Mouse (Mus musculus) ES-Bruce4 (cell line): ENCODE measurements around the gene 1110002E22Rik. TPM values are rescaled to one million over a fixed set of nuclear protein-coding genes. Genes with fewer than 3 reads are reported as not detected.

Experiments
- H3K27ac ChIP-seq: 2 replicates; pipeline ENCODE4 v1.5.1; 2012; ENCODE audit warnings: low read length, inconsistent platforms; ENCODE audit not compliant: insufficient read depth
- H3K27me3 ChIP-seq: 2 replicates; pipeline ENCODE4 v1.6.1; 2012; ENCODE audit warnings: mild to moderate bottlenecking, low read length, inconsistent platforms; ENCODE audit not compliant: control insufficient read depth, poor library complexity, insufficient read depth, severe bottlenecking
- H3K36me3 ChIP-seq: 2 replicates; pipeline ENCODE4 v1.6.1; 2012; ENCODE audit warnings: inconsistent platforms, mild to moderate bottlenecking, low read length, moderate library complexity; ENCODE audit not compliant: control insufficient read depth, poor library complexity, insufficient read depth, severe bottlenecking
- H3K4me1 ChIP-seq: one replicate; pipeline ENCODE4 v1.8.1; 2011; ENCODE audit warnings: low read length; ENCODE audit not compliant: control insufficient read depth, insufficient read depth
- H3K4me3 ChIP-seq: 2 replicates; pipeline ENCODE4 v1.5.1; 2011; ENCODE audit warnings: low read depth, mild to moderate bottlenecking, low read length
- H3K9ac ChIP-seq: 2 replicates; pipeline ENCODE4 v1.6.1; 2012; ENCODE audit warnings: low read depth, mild to moderate bottlenecking, inconsistent platforms; ENCODE audit not compliant: poor library complexity, severe bottlenecking
- H3K9me3 ChIP-seq: replicated peaks from 2 replicates; pipeline ENCODE4 v1.6.1; 2012; ENCODE audit warnings: mild to moderate bottlenecking, low read length, inconsistent platforms; ENCODE audit not compliant: control insufficient read depth, poor library complexity, insufficient read depth, severe bottlenecking
- CTCF ChIP-seq: IDR thresholded peaks from one replicate; pipeline ENCODE4 v1.8.1; 2011; ENCODE audit warnings: low read depth, low read length
- EP300 ChIP-seq: IDR thresholded peaks from 2 replicates; pipeline ENCODE4 v1.6.1; 2011; ENCODE audit warnings: low read depth, low read length; ENCODE audit not compliant: insufficient read depth
- POLR2A ChIP-seq: IDR thresholded peaks from one replicate; pipeline ENCODE4 v1.8.1; 2011; ENCODE audit warnings: low read length; ENCODE audit not compliant: insufficient read depth
- polyA plus RNA-seq: library from polyadenylated mRNA; stranded (reverse); fragments of >200 nt; gene quantifications from 2 replicates; pipeline ENCODE4 v1.2.4, GENCODE M21; 2011; ENCODE audit warnings: low read depth; ENCODE audit not compliant: missing spikeins, insufficient read depth, insufficient read length

The 1110002E22Rik gene
- polyA plus RNA-seq, 1 experiment, result not detected

DNA sequence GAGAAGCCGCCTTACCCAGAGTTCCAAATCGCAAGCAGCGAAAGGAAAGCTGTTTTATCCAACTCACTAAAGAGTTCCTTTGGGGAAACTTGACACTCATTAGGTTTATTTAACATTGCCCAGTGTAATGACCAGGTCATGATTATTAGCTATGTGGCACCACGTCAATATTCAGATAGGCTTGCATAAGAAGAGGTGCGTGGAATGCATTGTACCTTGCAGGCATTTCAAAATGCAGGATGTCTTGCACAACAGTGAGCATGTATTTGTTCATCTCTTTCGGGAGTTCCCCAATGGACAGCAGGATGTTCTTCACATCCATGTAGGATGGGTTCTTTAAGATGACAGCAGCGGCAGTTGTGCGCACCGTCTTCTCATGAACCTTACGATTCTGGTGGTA lies 42.0 kb downstream of the 1110002E22Rik start:
- H3K9ac ChIP-seq, result no peak overlapping the region
- no peaks in the 10 kb centered on the region for H3K9me3 ChIP-seq
- H3K4me3 ChIP-seq, result no peak overlapping the region
- no peak overlapping the region for H3K27ac ChIP-seq
- H3K36me3 ChIP-seq, result no peaks in the 10 kb centered on the region
- no peaks in the 10 kb centered on the region for H3K27me3 ChIP-seq
- TF ChIP-seq POLR2A (no peak), EP300 (no peak), CTCF (no peak)
- H3K4me1 ChIP-seq, result no peaks in the 10 kb centered on the region

DNA sequence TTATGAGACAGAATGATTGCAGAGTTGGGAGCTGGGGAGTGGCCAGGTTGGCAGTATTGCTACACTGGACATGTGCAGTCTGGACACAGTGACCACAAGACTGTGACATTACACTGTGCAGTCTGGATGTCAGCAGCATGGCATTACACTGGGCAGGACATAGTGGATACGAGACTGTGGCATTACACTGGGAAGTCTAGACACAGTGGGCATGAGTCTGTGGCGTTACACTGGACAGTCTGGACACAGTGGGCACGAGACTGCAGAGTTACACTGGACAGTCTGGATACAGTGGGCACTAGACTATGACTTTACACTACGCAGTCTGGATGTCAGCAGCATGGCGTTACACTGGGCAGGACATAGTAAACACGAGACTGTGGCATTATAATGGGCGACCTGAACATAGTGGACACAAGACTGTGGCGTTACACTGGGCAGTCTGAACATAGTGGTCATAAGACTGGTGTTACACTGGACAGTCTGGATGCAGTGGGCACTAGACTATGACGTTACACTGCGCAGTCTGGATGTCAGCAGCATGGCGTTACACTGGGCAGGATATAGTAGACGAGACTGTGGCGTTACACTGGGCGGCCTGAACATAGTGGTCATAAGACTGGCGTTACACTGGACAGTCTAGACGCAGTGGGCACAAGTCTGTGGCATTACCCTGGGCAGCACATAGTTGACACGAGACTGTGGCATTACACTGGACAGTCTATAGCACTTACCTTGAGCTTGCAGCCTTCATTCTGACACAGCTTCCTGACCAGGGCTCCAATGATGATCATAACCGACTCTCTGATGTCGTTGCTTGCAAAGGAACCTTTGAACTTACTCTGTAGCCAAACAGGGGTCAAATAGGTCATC lies 46.3 kb downstream of the 1110002E22Rik start:
- no peak overlapping the region for H3K4me3 ChIP-seq
- no peaks in the 10 kb centered on the region for H3K36me3 ChIP-seq
- no peak overlapping the region for H3K27ac ChIP-seq
- TF ChIP-seq POLR2A (no peak), CTCF (no peak), EP300 (no peak)
- H3K4me1 ChIP-seq, result no peaks in the 10 kb centered on the region
- no peaks in the 10 kb centered on the region for H3K27me3 ChIP-seq
- H3K9me3 ChIP-seq, result no peaks in the 10 kb centered on the region
- H3K9ac ChIP-seq, result no peak overlapping the region

DNA sequence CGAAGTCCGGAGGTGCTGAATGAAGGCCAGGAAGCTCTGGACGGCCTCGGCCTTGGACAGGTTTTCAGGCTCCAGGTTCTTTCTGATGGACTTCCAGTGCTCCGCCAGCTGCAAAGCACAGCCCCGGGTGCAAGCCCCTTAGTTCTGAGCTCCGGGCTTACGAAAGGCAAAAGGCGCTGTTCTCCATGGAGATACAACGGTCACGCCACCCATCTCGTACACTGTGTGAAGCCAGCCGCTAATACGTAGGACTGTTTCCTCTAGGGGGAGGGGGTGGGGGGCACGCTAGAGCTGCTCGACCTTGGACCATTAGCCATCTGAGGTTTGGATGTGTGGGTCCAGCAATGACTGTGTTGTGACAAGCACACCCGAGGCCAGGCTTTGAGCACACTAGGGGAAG lies 49.3 kb downstream of the 1110002E22Rik start:
- Histone ChIP-seq H3K4me3 (peak overlapping the region; percentile 22), H3K9ac (no peak overlapping the region), H3K4me1 (no peaks in the 10 kb centered on the region), H3K27me3 (no peaks in the 10 kb centered on the region), H3K27ac (no peak overlapping the region), H3K36me3 (no peaks in the 10 kb centered on the region), H3K9me3 (no peaks in the 10 kb centered on the region)
- no peak for TF ChIP-seq CTCF
- TF ChIP-seq POLR2A, result no peak
- no peak for TF ChIP-seq EP300

DNA sequence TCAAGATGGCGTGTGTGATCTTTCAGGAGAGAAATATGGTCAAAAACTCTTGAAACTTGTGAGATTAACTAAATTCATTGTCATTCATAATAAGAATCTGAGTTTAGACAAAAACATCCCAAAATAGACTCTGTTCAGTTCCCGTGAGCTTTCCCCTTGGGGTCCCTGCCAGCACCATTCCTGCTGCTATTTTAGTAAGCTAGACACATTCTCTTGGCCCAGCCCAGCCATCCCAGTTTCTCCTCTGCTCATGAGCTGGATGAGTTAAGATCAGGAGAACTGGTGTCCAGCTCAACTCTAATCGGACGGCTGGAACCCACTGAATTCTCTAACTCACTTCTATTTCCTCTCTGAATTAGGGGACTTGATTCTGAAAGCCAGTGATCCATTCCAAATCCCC lies 52.0 kb downstream of the 1110002E22Rik start:
- H3K9ac ChIP-seq, result no peak overlapping the region
- TF ChIP-seq CTCF (no peak), POLR2A (no peak), EP300 (no peak)
- H3K27me3 ChIP-seq, result no peaks in the 10 kb centered on the region
- no peak overlapping the region for H3K27ac ChIP-seq
- no peaks in the 10 kb centered on the region for H3K9me3 ChIP-seq
- H3K4me1 ChIP-seq, result no peaks in the 10 kb centered on the region
- H3K4me3 ChIP-seq, result no peak overlapping the region
- H3K36me3 ChIP-seq, result no peaks in the 10 kb centered on the region

DNA sequence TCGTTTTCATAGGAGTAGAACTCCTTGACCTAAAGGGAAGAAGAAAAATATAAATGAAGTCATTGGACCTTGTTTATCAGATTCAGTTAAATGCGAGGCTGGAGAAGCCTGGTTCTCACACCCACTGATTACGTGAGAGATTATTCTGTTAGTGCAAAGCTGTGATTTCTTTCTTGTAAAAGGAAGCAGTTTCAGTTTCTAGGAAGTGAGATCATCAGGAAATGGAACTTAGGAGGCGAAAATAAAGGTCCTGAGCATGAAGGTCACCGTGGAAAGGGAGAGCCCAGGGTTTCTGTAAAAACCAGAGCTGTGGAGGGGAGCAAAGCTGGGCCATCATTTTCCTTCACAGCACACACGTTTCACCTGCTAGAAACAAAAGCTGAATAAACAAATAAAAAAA lies 53.5 kb downstream of the 1110002E22Rik start:
- H3K36me3 ChIP-seq, result no peaks in the 10 kb centered on the region
- no peak overlapping the region for H3K4me3 ChIP-seq
- H3K9me3 ChIP-seq, result no peaks in the 10 kb centered on the region
- H3K27me3 ChIP-seq, result no peaks in the 10 kb centered on the region
- H3K9ac ChIP-seq, result no peak overlapping the region
- no peak overlapping the region for H3K27ac ChIP-seq
- TF ChIP-seq CTCF (no peak), POLR2A (no peak), EP300 (no peak)
- H3K4me1 ChIP-seq, result no peaks in the 10 kb centered on the region

DNA sequence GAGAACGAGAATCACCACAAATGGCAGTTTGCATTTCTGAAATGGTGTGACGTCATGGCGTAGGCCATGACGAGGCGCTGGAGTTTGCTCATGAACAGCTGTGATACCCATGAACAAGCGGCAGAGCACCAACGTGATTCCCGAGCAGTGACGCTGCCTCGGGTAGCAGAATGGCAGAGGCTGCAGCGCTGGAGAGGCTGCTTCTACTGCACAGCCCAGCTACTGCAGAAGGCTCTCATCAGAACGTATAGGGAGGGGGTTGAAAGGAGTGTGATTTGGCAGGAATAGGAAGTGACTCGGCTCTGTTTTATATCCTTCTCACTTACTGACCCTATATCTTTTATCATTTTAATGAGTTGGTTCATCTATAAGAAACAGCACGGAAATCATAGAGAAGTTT lies 54.0 kb downstream of the 1110002E22Rik start:
- H3K27ac ChIP-seq, result no peak overlapping the region
- no peaks in the 10 kb centered on the region for H3K9me3 ChIP-seq
- no peak overlapping the region for H3K9ac ChIP-seq
- no peaks in the 10 kb centered on the region for H3K27me3 ChIP-seq
- H3K4me1 ChIP-seq, result no peaks in the 10 kb centered on the region
- H3K36me3 ChIP-seq, result no peaks in the 10 kb centered on the region
- H3K4me3 ChIP-seq, result no peak overlapping the region
- TF ChIP-seq CTCF, result no peak
- TF ChIP-seq EP300, result no peak
- no peak for TF ChIP-seq POLR2A
